Mouse (Mus musculus): ENCODE measurements around the gene Nol10.
"Not testable (repeated sequence)": the region's sequence is repeated elsewhere in the genome, so short reads cannot be mapped to it uniquely, and the experiment has no call there.

Gene Nol10

GRCm38 (mm10) chr12:17466791-17467190, 118.5 kb downstream of the Nol10 start:
- no peak for DNase-seq

DNA sequence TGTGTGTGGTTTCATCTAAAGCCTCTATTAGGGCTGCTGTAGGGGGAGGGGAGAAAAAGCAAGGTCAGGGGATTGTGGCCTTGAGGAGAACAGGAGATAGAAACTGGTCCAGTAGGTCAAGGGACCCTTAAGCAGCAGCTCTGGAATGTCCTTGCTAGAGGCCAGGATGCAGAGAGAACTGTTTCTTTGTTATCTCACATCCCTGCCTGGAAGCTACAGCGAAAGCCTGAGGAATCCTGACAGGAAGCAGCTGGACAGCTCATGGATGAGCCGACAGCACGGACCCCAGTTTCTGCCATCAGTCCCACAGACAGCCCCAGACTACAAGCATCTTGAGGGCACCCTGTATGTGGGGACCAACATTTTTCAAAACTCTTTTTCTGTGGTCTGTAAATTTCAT, 120.1 kb downstream of the Nol10 start:
- DNase-seq = no peak

DNA sequence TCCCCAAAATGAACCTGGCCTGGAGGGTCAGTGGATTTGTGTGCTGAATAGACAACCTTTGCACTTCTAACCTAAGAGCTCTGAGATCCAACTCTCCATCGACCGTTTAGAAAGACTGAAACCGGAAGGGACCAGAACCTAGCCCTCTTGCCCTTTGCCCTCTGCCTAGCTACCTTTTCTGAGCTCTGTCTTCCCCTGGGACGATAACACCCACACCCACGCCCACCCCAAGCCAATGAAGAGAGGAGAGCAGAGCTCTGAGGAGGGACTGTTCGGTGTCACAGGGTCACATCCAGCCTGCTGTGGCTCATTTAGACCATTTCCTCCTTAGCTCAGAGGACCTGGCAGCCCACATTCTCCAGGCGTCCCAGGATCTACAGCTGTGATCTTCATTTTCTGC, 121.6 kb downstream of the Nol10 start:
- no peak for DNase-seq

DNA sequence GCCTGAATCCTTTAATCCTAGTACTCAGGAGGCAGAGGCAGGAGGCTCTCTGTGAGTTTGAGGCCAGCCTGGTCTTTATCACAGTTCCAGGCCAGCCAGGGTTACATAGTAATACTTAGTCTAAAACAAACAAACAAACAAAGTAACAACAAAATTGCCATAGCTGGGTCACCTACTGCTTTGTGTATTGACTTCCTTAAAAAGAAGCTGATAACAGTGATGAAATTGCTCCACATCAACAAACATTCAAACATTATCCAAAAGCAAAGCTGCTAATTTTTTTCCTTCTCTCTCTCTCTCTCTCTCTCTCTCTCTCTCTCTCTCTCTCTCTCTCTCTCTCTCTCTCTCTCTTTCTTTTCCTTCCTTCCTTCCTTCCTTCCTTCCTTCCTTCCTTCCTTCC, 122.3 kb downstream of the Nol10 start:
- not testable (repeated sequence) for DNase-seq

- no peak for DNase-seq
Observed at GRCm38 (mm10) chr12:17471405-17471804, 123.1 kb downstream of the Nol10 start.

DNA sequence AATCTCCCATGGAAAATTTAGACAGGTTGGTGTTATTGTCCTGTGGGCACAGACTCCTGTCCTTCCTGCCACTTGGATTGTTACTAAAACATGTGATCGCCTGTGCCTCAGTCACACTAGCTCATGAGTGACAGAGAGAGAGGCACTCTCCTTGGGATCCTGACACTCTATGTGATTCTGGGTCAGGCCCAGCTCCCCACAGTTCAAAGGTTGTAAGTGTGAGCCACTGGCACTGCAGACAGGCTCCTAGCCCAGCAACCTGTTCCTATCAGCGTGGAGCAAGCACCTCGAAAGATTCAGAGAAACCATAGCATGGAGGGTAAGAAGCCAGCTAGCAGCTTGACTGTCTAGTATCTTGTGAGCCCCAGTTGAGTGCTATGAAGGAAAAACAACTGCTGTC, 124.9 kb downstream of the Nol10 start:
- no peak for DNase-seq

DNA sequence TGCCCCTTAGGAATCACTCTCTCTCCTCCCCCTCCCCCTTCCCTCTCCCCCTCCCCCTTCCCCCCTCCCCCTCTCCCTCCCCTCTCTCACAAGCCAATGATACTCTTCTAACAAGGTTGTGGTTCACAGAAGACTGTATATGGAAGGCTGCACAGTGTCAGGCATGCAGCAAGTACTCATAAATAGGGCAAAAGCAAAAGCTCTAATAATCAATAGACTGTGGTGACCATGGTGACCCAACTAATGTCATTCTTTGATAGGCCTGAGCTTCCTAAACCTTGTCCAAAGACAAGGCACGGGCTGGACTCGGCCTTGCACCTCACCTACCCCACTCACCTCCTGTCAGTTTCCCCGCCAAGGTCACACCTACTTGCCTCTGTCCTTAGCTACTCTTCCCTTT, 125.6 kb downstream of the Nol10 start:
- no peak for DNase-seq

- no peak for DNase-seq
Observed at GRCm38 (mm10) chr12:17474681-17475080, 126.4 kb downstream of the Nol10 start.

GRCm38 (mm10) chr12:17475146-17475545, 126.9 kb downstream of the Nol10 start:
- no peak for DNase-seq

- no peak for DNase-seq
Observed at GRCm38 (mm10) chr12:17478196-17478595, 129.9 kb downstream of the Nol10 start.

GRCm38 (mm10) chr12:17478856-17479255, 130.6 kb downstream of the Nol10 start:
- no peak for DNase-seq
